Mouse (Mus musculus): Measurements from ENCODE around the gene Mms19. TPM values are rescaled to one million over a fixed set of nuclear protein-coding genes. Genes with fewer than 3 reads are reported as not detected.

The Mms19 gene
- polyA plus RNA-seq, 1 experiment from 2014 or later: 28.3 TPM

GRCm38 (mm10) chr19:41894959-41895358 is 86.0 kb downstream of the Mms19 start:
- Histone ChIP-seq H3K9me3 (ENCODE audit: control insufficient read depth, low read length) (no peaks in the 10 kb centered on the region), H3K4me3 (ENCODE audit: control insufficient read depth in 1 of 2, insufficient read depth in 1 of 2, low read depth in 1 of 2, low read length in 2 of 2) (peak overlapping the region; percentile 72 to 84), H3K4me1 (ENCODE audit: control insufficient read depth in 2 of 2, insufficient read depth in 2 of 2, low read length in 2 of 2) (peaks cover 7 to 13% of the 10 kb centered on the region in 2 experiments), H3K36me3 (ENCODE audit: control insufficient read depth, insufficient read depth, low read length) (peaks cover 22% of the 10 kb centered on the region), H3K4me2 (ENCODE audit: low read length) (peak overlapping the region; percentile 91), H3K27ac (replicated peaks in 1 of 2; ENCODE audit: control insufficient read depth in 1 of 2, insufficient read depth in 1 of 2, low read depth in 2 of 2, low read length in 2 of 2) (no peak overlapping the region), H3K9ac (ENCODE audit: low read length) (peak overlapping the region; percentile 77), H3K27me3 (ENCODE audit: control insufficient read depth, insufficient read depth, low read length) (no peaks in the 10 kb centered on the region)
- ATAC-seq (ENCODE audit: insufficient number of reproducible peaks, insufficient read depth, low FRiP score, low read depth): no peak
- 27% methylated on average over 7 of the region's 7 CpGs for WGBS

Other genes starting within 250 kb of the Mms19 start
- gene Slit1, start 237.5 kb downstream of the Mms19 start, polyA plus RNA-seq (2014; fragmentation: Nextera tagmentation; extraction: Ambion mirVana): not detected in 2 replicates
- gene Arhgap19, start 179.1 kb downstream of the Mms19 start, polyA plus RNA-seq (2014; fragmentation: Nextera tagmentation; extraction: Ambion mirVana): 13.9 and 14.2 TPM in 2 replicates
- 2.4 and 2.6 TPM in 2 replicates for gene Frat1, start 151.2 kb downstream of the Mms19 start, polyA plus RNA-seq (2014; fragmentation: Nextera tagmentation; extraction: Ambion mirVana)
- 1.2 and 2.0 TPM in 2 replicates for gene Frat2, start 133.0 kb downstream of the Mms19 start, polyA plus RNA-seq (2014; fragmentation: Nextera tagmentation; extraction: Ambion mirVana)
- 5.8 and 6.4 TPM in 2 replicates for gene Rrp12, start 85.0 kb downstream of the Mms19 start, polyA plus RNA-seq (2014; fragmentation: Nextera tagmentation; extraction: Ambion mirVana)
- gene Pgam1, start 69.2 kb downstream of the Mms19 start, polyA plus RNA-seq (2014; fragmentation: Nextera tagmentation; extraction: Ambion mirVana): 787 and 805 TPM in 2 replicates
- gene Exosc1, start 47.7 kb downstream of the Mms19 start, polyA plus RNA-seq (2014; fragmentation: Nextera tagmentation; extraction: Ambion mirVana): 40.8 and 42.0 TPM in 2 replicates
- 42.3 and 47.8 TPM in 2 replicates for gene Zdhhc16, start 47.7 kb downstream of the Mms19 start, polyA plus RNA-seq (2014; fragmentation: Nextera tagmentation; extraction: Ambion mirVana)
- 11.8 and 13.2 TPM in 2 replicates for gene Ubtd1, start 606 bp upstream of the Mms19 start, polyA plus RNA-seq (2014; fragmentation: Nextera tagmentation; extraction: Ambion mirVana)
- gene Ankrd2, start 54.8 kb upstream of the Mms19 start, polyA plus RNA-seq (2014; fragmentation: Nextera tagmentation; extraction: Ambion mirVana): not detected in 2 replicates
- 0.74 and 0.76 TPM in 2 replicates for gene Hoga1, start 64.5 kb upstream of the Mms19 start, polyA plus RNA-seq (2014; fragmentation: Nextera tagmentation; extraction: Ambion mirVana)
- not detected in 2 replicates for gene 4933411K16Rik, start 71.1 kb upstream of the Mms19 start, polyA plus RNA-seq (2014; fragmentation: Nextera tagmentation; extraction: Ambion mirVana)
- gene Morn4, start 105.2 kb upstream of the Mms19 start, polyA plus RNA-seq (2014; fragmentation: Nextera tagmentation; extraction: Ambion mirVana): 14.0 and 15.6 TPM in 2 replicates
- gene Pi4k2a, start 109.3 kb upstream of the Mms19 start, polyA plus RNA-seq (2014; fragmentation: Nextera tagmentation; extraction: Ambion mirVana): 19.2 and 20.2 TPM in 2 replicates
- 36.0 and 38.2 TPM in 2 replicates for gene Avpi1, start 147.9 kb upstream of the Mms19 start, polyA plus RNA-seq (2014; fragmentation: Nextera tagmentation; extraction: Ambion mirVana)
- gene Marveld1, start 166.2 kb upstream of the Mms19 start, polyA plus RNA-seq (2014; fragmentation: Nextera tagmentation; extraction: Ambion mirVana): 17.8 and 25.0 TPM in 2 replicates
- gene Zfyve27, start 182.8 kb upstream of the Mms19 start, polyA plus RNA-seq (2014; fragmentation: Nextera tagmentation; extraction: Ambion mirVana): 14.7 and 15.7 TPM in 2 replicates
- 4.3 and 4.4 TPM in 2 replicates for gene Sfrp5, start 221.1 kb upstream of the Mms19 start, polyA plus RNA-seq (2014; fragmentation: Nextera tagmentation; extraction: Ambion mirVana)

Data from heart, embryonic 14.5 days (tissue).